Mouse (Mus musculus) cerebellum, adult 9-10 months (tissue): ENCODE measurements around the gene Kdm5b.
A peak's percentile ranks its signal among the peaks of the same experiment; 100 is the strongest.
"Not testable (repeated sequence)": the region's sequence is repeated elsewhere in the genome, so short reads cannot be mapped to it uniquely, and the experiment has no call there.

Experiments
- DNase-seq: peaks from one replicate; pipeline ENCODE4 v3.0.0; 2022

Gene Kdm5b

DNA sequence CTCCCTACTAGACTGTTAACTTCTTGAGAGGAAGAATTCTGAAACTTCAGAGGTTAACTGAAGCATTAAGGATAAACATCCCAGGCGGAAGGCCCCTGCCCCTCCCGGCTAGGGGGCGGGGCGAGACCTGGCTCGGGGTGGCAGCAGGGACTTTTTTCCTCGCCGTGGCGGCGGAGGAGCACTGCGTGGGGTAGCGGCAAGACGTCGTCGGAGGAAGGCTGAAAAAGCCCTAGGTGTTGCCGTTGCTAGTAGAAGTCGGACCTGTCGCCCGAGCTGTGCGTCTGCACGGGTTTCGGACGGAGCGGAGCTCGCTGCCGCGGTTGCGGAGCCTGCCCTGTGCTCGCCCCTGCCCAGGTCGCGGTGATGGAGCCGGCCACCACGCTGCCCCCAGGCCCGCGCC is at the start of gene Kdm5b:
Gene Kdm5b, plus strand, starts transcription at position 196 of the 400 bp plus-strand sequence.
- DNase-seq: peak; percentile 87

DNA sequence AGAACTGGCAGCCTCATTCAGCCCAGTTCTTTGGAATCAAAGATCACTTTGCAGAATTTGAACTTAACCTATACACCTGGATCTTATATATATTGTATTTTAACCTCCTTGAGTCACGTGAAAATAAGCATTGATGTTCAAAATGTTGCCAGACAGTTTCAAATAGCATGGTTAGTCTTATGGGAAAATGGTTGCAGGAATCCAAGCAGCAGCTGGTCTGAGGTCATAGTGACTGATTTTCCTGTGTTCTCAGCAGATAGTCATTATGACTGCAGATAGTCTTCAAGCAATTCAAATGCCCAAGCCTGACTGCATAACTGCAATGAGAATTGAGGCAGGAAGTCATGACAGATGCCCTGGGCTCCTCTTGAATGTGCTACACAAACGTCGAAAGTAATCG is 47.8 kb upstream of the Kdm5b start:
- DNase-seq: no peak

DNA sequence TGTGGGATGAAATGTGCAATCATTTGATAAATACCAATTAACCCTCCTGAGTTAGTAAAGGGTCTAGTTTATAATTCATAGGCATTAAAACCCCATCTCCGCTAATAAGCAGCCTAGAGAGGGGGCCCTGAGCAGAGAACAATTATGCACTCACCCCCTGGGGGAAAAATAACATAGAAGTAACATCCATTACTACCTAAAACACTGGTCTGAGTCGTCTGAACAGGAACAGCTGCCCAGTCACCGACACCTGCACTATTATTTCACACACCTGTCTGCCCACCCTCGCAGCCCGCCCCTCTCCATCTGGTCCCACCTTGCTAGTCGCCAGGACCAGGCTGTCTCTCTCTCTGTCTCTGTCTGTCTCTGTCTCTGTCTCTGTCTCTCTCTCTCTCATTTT is 47.4 kb upstream of the Kdm5b start:
- DNase-seq: no peak

DNA sequence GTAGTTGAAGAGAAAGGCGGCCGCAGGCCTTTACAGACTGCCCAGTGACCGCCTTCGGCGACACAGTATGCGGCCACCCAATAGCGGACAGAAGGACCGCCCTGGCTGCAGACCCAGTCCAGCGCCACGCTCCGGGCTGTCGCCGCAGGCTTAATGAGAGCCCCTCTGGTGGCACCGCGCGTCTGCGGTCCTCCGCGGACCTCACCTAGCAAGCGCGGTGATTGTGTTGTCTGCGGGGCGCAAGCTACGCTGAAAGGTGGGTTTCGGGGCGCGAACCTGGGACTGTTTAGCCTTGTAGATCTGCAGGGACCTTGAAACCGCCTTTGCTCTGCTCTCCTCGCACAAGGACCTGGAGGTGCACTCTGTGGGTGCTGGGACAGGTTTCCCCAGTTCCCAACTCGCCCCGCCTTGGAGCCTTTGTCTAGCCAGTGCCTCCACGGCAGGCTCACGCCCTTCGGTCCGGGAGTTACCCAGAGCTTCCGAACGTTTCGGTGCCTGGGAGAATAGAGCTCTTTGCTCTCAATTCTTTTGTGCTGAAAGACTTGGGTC is 46.6 kb upstream of the Kdm5b start:
- no peak for DNase-seq

DNA sequence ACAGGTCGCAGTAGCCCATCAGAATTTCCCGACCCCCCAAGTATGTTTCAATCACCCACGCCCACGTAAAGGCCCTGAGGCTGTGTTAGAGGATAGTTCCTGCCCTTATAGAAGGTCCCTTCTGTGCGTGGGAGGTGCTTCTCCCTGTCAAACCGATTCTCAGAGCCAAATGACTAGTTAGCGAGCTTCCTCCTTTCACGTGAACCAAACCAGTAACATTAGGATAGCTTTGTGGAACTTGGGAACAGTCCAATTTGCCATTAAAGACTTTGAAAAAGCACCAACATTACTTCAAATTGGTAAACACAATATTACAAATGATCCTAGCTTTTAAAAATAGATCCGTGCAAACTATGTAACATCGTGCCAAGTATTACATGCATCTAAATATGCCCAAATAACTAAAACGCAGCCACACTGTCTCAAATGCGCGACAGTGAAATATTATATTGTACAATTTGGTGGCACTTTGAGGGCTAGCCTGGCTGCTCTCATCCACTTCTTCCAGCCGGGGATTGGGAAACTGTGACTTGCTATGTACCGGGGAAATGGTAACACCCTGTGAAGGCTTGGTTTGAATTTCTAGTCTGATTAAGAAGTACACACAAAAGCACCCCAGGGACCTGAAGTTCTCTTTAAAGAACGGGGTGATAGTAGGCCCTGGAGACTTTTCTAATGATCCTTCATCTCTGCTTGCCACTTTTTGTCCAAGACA is 45.9 kb upstream of the Kdm5b start:
- DNase-seq: no peak

DNA sequence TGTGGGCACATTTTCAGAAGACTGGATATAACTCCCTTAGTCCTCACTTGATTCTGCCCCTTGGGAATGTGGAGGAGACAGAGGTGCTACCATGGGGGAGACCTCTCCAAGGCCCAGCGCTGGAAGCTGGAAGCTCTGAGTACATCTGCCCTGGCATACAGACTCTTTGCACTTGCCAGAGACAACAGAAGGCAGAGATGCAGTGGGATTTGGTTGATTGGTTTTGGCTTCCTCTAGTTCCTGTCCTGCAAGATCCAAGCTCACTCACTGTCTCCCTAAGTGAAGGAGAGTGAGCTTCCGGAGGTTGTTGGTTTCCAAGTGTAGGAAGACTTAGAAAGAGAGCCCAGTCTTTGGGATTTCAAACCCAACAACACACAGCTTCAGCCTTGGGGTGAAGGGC is 44.1 kb upstream of the Kdm5b start:
- no peak for DNase-seq

DNA sequence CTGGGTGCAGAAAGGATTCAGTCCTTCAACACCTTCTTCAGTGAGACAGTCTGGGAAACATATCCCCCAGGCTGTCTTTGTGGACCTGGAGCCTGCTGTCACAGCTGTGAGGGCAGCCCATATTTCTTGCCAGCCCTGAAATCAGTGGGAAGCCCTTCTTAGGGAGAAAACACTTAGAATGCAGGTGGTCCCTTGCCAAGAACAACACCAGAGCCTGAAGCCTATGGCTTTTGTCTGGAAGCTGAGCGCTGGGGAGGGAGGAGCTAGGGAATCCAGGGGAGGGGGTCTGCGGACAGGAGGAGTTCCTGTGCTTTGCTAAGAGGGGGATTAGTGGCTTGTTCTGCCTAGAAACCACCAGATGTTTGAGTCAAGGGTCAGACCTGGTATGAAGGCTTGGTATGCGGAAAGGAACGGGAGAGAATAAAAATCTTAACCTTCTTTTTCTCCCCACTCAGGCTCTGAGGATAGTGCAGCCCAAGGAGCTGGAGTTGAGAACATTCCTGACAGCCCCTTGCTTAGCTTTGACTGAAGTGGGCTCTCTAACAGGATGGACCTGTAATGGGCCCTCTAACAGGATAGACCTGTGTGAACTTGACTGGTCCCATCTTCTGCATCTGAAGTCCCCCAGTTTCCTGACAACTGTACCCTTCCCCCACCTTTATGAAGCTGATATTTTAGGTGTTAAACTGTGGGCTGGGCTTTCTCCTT is 43.3 kb upstream of the Kdm5b start:
- no peak for DNase-seq

DNA sequence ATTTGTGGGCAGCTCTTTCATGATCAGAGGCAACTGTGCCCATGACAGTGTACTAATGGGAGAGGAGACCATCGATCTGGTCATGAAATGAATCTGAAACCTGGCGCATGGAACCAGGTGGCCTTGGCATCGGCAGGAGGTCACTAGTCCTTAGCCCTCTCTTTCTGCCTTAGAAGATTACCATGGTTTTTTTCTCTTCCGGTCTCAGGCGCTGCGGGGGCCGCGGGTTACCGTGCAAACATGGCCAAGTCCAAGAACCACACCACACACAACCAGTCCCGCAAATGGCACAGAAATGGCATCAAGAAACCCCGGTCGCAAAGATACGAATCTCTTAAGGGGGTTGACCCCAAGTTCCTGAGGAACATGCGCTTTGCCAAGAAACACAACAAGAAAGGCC is 42.1 kb upstream of the Kdm5b start:
- not testable (repeated sequence) for DNase-seq

DNA sequence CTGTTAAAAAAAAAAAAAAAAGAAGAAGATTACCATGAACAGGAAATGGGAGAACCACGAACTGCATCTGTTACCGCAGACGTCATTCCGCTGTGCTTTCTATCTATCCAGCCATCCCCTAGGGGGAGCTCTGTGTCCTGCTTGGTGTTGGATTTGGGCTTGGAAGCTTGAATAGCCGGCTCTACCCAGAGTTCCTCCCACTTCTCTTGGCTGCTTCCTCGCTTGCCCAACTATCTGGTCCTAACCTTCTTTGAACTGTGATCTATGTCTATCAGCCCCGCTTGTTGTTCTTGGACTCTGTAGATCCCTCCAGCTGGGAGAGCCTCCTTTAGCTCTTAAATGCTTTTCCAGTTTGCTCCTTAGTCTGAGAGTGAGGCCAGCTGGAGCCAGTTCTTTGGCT is 41.3 kb upstream of the Kdm5b start:
- peak; percentile 88 for DNase-seq

DNA sequence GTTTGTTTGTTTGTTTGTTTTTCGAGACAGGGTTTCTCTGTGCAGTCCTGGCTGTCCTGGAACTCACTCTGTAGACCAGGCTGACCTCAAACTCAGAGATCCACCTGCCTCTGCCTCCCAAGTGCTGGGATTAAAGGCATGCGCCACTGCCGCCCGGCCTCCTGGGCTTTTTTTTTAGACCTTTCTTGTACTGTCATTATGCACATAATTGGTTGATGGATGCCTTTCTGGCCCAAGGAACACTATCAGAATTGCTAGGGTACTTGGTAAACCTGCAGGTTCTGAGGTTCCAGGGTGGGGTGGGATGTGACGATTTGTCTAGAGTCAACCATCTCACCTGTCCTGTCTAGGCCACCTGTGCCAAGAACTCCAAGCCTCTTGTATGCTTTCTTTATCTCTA is 40.8 kb upstream of the Kdm5b start:
- not testable (repeated sequence) for DNase-seq

DNA sequence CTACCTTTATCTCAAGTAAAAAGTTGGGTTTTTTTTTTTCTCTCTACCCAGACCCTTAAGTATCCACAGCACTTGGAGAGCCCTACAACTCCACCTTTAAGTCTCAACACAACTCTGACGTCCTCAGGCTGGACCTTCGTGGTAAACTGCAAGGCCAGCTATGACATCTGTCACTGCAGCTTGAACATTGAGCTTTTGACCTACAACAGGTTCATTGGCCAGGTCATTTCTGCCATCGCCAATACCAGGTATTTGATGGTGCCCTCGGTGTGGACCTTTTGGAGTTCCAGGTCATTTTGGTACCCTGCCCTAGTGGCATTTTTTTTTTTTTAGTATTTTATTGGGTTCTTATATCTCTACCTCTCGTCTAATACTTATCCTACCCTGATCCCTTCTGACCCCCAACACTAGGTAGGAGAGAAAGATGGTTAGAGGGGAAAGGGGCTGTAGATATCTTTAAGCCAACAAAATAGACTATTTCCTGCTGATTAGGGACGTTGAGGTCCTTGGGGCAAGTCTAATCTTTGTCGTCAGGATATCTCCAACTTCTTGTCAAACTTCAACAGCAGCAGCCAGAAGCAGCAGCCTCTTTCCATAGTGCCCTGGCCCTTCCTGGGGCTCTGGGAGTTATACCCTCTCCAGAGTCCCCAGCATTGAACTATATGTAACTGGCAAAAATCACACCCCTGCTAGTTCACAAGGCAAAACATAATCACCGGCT is 39.8 kb upstream of the Kdm5b start:
- no peak for DNase-seq

DNA sequence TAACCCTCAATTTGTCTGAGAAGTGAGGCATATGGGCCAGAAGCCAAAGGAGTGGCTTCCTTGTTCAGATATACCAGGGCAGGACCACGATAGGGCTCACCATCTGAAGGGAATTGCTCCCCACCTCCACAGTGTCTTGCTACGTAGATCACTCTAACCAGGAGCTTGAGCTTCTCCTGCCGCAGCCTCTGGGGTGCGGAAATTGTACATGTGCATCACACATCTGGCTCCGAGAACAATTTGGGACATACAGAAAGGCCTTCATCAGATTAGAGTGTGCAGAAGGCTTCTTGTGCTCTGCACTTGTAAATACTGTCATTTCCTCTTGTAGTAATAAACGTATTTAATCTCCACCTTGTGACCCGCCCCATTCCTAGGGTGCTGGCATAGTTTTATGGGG is 38.8 kb upstream of the Kdm5b start:
- DNase-seq: no peak

DNA sequence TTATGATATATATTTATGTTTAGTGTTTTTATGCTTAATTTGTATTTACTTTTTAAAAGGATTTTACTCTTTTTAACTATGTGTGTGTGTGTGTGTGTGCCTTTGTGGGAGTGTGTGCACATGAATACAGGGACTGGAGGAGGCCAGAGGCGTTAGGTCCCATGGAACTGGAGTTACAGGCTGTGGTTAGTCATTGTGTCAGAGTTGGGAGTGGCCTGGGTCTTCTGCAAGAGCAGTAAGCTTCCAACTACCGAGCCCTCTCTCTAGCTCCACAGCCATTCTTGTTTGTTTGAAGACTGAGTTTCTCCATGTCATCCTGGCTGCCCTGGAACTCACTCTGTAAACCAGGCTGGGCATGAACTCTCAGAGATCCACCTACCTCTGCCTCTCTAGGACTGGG is 37.6 kb upstream of the Kdm5b start:
- no peak for DNase-seq

DNA sequence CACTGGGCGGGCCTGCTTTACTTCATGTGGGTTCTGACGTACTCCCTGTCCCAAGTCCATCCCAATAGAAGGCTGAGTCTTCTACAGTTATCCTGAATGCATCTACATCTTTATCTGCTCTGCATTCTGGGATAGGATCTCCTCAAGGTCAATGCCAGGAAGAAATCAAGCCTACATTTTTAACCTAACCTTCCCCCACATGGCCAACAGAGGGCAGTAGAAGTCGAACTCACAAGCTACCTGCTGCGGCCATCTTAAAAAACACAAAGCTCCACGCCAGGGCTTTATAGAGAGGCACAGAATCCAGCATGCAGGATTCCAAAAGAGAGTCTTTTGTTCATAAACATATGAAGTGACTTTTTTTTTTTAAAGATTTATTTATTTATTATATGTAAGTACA is 35.5 kb upstream of the Kdm5b start:
- DNase-seq: no peak

DNA sequence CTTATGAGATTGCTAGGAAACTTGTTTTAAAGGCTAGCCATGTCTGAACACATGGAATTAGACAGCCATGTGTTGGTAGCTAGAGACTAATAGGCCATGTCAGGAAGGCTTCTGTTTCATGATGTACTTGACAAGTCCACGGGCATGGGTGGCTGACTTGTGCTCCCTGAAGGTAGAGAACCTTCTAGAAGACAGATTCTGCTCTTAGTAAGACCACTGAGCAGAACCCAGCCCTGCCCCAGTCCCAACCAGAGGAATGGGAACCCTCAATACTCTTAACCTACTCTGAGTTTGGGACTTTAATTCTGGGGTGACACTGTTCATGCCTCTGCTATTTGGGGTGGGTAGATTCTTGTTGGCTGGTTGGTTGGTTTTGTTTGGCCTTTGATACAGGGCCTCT is 35.0 kb upstream of the Kdm5b start:
- no peak for DNase-seq

DNA sequence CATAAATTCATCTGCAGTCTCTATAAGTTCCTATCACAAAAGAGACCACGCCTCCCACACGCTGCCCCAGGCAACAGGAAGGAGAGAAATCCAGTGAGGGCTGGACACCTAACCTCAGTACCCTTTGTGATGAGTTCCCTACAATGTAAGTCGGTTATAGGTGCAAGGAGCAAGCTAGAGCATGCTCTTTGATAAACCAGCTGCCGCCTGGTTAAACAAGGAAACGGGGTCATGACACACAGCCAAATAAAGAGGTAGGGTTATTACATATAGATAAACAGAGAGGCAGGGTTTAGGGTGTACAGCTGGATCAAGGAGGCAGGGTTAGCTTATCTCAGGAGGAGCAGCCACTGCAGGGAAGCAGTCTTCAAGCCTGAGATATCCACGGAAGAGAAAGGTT is 33.2 kb upstream of the Kdm5b start:
- DNase-seq: no peak

DNA sequence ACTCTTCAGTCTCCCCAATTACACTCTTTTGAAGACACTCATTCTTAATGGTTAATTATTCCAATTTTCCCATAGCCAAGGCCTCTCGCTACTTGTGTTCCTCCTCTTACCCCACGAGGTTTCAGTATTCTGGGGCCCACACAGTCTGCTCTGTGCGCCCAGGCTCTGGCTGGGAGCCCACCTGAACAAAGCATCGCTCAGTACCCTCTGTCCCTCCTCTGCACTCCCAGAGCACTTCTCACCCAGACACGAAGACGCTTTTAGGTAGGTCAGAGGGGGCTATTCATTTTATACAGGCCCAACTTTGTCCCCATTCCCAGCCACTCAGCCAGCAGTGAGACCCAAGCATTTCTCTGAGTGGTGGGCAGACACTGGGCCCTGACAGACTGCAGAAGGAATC is 29.4 kb upstream of the Kdm5b start:
- no peak for DNase-seq

DNA sequence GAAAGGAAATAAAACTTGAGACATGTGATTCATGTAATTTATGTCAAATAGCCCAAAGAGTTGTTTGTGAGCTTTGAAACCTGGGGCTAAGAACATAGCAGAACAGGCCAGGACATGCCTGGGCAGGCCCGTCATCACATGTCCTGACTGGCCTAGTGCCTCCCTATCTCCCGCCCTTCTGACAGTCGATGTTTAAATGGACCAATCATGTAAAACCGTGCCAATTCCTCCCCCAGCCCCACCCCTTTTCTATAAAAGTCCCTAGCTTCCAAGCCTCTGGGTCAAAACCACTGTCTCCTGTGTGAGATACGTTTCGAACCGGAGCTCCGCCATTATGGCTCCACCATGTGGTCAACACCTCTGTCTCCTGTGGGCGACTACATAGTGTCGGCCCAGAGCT is 26.3 kb upstream of the Kdm5b start:
- not testable (repeated sequence) for DNase-seq

DNA sequence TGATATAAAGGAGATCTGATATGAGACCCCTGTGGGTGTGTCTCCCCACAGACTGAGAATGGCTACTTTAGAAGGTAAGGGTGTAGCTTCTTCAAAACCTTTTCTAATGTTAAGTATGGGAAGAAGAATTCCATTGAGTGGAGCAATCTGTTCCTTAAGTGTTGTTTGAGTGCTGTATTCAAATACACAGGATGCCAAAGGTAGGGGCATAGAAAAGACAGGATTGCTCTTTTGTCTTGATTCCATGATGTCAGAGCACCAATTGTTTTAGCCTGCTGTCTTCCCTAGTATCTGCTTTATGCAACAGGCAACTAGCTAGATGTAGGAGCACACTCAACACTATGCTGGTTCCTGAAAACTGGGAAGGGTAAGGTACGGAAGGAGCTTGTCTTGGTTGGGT is 24.9 kb upstream of the Kdm5b start:
- no peak for DNase-seq

DNA sequence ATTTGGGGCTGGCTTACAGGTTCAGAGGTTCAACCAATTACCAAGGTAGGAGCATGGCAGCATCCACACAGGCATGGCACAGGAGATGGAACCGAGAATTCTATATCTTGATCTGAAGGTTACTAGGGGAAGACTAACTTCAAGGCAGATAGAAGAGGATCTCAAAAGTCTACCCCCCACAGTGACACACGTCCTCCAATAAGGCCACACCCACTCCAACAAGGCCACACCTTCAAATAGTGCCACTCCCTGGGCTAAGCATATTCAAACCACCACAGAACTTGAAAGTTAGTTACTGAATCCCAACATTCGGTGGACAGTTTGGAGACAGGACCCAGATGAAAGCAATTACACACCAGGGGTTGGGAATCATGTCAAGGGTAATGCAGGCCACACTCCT is 24.5 kb upstream of the Kdm5b start:
- no peak for DNase-seq

DNA sequence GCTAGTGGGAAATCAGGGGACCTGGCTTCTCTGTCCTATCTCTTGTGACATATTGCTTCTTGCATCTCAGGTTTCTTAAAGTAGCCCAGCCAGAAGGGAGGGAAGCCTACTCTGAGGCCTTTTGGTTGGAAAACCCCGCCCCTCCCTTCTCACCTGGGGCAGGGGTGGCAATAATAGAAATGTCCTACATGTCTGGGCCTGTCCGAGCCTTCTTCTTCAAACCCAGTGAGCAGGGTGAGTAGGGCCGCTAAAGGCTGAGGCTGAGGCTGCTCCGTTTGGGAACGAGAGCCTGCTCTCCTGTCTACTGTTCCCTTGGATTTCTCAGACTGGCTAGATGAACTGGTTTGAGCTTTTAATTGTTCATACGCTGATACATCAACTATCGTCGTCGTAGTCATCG is 19.4 kb upstream of the Kdm5b start:
- no peak for DNase-seq

DNA sequence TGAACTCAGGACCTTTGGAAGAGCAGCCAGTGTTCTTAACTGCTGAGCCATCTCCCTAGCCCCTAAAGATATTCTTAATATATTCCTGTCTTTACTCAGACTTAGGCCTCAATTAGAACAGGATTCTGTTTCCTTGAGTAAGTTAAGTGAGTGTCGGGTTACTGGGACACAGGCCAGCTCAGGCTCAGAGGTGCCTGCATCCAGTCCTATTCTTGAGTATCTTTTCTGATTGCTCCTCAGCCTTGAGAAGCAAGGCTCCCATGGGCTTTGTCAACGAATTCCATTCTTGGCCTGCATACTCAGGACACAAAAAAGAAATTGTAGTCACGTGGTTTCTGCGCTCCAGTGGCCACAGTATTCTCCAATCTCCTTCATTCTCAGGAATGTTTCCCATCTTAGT is 11.7 kb upstream of the Kdm5b start:
- DNase-seq: no peak

DNA sequence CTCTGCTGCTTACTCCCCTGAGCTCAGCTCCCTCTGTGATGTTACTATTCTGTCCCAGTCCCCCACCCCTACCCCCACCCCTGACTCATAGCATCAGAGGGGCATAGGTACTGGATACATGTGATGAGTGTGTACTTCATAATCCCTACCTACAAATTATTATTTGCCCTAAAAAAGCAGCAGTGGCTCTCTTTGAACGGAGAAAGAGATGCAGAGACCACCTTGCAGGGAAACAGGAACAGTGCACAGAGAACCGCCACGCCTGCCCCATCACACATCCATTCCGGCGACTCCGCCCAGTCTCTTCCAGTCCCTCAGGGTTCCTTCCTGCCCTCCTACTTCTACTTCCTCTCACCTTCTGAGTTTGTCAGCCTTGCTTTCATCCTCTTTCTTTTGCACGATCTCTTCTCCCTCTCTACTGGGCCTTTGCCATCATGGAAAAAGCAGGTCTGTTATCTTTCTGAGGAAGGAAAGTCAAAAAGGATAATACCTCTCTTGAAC is 10.3 kb upstream of the Kdm5b start, which contains the start of gene Mgat4e:
Gene Mgat4e, minus strand, starts transcription at position 51 of the 501 bp plus-strand sequence.
- DNase-seq: no peak

DNA sequence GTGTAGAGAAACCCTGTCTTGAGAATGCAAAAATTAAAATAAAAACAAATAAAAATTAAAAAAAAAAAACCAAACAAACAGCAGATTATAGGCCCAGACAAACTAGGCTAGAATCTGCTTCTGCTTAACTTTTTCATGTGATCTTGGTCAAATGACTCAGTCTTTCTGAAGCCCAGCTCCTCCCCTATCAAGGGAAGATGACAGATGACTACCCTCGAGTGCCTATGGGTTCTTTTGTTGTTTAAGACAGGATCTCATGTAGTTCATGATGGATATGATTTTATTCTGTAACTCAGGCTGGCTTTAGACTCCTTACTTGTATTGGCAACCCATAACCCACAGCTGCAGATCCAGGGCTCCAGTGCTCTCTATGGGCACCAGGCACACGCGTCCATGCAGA is 8.1 kb upstream of the Kdm5b start:
- DNase-seq: no peak
